20 mouse cellular contexts compared by ENCODE assay signal in the genomic region with DNA sequence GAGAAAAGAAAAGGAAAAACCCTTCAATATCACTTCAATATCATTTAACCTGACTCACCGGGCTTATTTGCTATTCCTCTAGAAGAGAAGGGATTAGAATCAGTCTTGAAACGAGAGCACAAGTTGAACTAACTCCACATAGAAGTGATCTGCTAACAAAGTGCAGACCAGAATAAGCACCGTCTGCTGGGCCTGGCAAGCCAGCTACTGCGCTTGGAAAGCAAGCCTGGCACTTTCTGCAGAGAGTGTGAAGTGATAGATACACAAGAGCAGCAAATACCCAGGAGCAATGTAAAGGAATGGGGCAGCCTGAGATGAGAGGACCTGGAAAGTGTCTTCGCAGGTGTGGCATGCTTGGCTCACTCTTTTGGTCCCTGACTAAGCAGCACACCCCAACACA.
A peak's percentile ranks its signal among the peaks of the same experiment; 100 is the strongest.
DNase-seq lines count a peak whose midpoint lies in the region; ATAC-seq and TF ChIP-seq lines count a peak whose summit lies in the region.
"Had no signal": no experiment of that assay in that cellular context is flagged by ENCODE, and none has a peak within 500 bp of the region (broad histone marks: within the 10 kb centered on the region; RNA-seq: fewer than 3 reads in every experiment).

No protein-coding gene starts in this region.

- no peak for TF ChIP-seq CTCF in layer of hippocampus, adult 2 months (conservative IDR thresholded peaks at IDR 0.05)

- H3K27ac ChIP-seq in forebrain, embryonic 14.5 days (ENCODE audit: low read depth, low read length): no peak overlapping the region
- no peak overlapping the region for H3K27ac ChIP-seq in forebrain, embryonic 15.5 days (replicated peaks)
- H3K27ac ChIP-seq in layer of hippocampus, adult 2 months: peak overlapping the region; percentile 32; the same call in 1 of the 2 replicates
- H3K27ac ChIP-seq: embryonic facial prominence, embryonic 13.5 days; heart, embryonic 10.5 days; stomach, postnatal 0 days had no signal

- no peaks in the 10 kb centered on the region for H3K4me1 ChIP-seq in forebrain, embryonic 14.5 days (ENCODE audit: control insufficient read depth, insufficient read depth, low read length)
- peaks cover 11% of the 10 kb centered on the region for H3K4me1 ChIP-seq in forebrain, embryonic 15.5 days
- H3K4me1 ChIP-seq: embryonic facial prominence, embryonic 13.5 days; heart, embryonic 10.5 days had no signal

- no peaks in the 10 kb centered on the region for H3K9me3 ChIP-seq in forebrain, embryonic 14.5 days (replicated peaks; ENCODE audit: control insufficient read depth, low read length)
- no peaks in the 10 kb centered on the region for H3K9me3 ChIP-seq in forebrain, embryonic 15.5 days
- H3K9me3 ChIP-seq: embryonic facial prominence, embryonic 13.5 days; heart, embryonic 10.5 days had no signal

- ATAC-seq in forebrain, embryonic 14.5 days: no peak
- ATAC-seq in forebrain, embryonic 15.5 days (replicated peaks): no peak
- ATAC-seq: hindbrain, embryonic 16.5 days; intestine, embryonic 16.5 days had no signal

- H3K4me2 ChIP-seq in forebrain, embryonic 14.5 days (ENCODE audit: low read length): no peak overlapping the region
- H3K4me2 ChIP-seq in forebrain, embryonic 15.5 days (replicated peaks): no peak overlapping the region
- H3K4me2 ChIP-seq: embryonic facial prominence, embryonic 13.5 days; liver, embryonic 11.5 days had no signal

- H3K27me3 ChIP-seq in forebrain, embryonic 14.5 days (replicated peaks; ENCODE audit: control insufficient read depth, insufficient read depth, low read length): no peaks in the 10 kb centered on the region
- H3K27me3 ChIP-seq in forebrain, embryonic 15.5 days: no peaks in the 10 kb centered on the region
- H3K27me3 ChIP-seq: embryonic facial prominence, embryonic 13.5 days had no signal

- peak; percentile 37 for DNase-seq in forebrain, embryonic 14.5 days (ENCODE audit: low spot score)
- DNase-seq in heart, postnatal 4 days: peak; percentile 11
- no peak for DNase-seq in heart, adult 11 months
- peak; percentile 22 to 57 for DNase-seq in layer of hippocampus, adult 2 months (ENCODE audit: low spot score in 2 of 2)
- peak; percentile 20 for DNase-seq in right cerebral cortex, postnatal 25 days
- no peak for DNase-seq in spleen, adult 18-20 months
- no peak for DNase-seq in spleen, postnatal 10 days (ENCODE audit: low spot score in 2 of 2)
- DNase-seq: adrenal gland, adult 2 months; cerebellum, adult 11 months; kidney, postnatal 4 days; lung, adult 18-20 months; retina, postnatal 1 day; thymus, postnatal 25 days had no signal

- H3K36me3 ChIP-seq in forebrain, embryonic 14.5 days (ENCODE audit: control insufficient read depth, insufficient read depth, low read length): no peaks in the 10 kb centered on the region
- no peaks in the 10 kb centered on the region for H3K36me3 ChIP-seq in forebrain, embryonic 15.5 days
- H3K36me3 ChIP-seq: embryonic facial prominence, embryonic 13.5 days; heart, embryonic 10.5 days had no signal

- no peak overlapping the region for H3K4me3 ChIP-seq in forebrain, embryonic 14.5 days (ENCODE audit: low read depth, low read length)
- H3K4me3 ChIP-seq in forebrain, embryonic 15.5 days: no peak overlapping the region
- no peak overlapping the region for H3K4me3 ChIP-seq in layer of hippocampus, adult 2 months
- H3K4me3 ChIP-seq: embryonic facial prominence, embryonic 13.5 days; heart, embryonic 10.5 days had no signal

- 79% methylated on average over 5 of the region's 5 CpGs for WGBS in forebrain, embryonic 14.5 days
- WGBS in forebrain, embryonic 15.5 days: 64% methylated on average over 5 of the region's 5 CpGs

- H3K9ac ChIP-seq in forebrain, embryonic 14.5 days (ENCODE audit: low read length): no peak overlapping the region
- H3K9ac ChIP-seq in forebrain, embryonic 15.5 days (replicated peaks): no peak overlapping the region
- H3K9ac ChIP-seq: embryonic facial prominence, embryonic 13.5 days had no signal

Comparison
In these comparisons a context has a peak if more than half of its experiments do, and no peak if none do; other contexts are left out.
1. DNase-seq: peak in forebrain, embryonic 14.5 days (single experiment), heart, postnatal 4 days (single experiment), layer of hippocampus, adult 2 months (2 of 2) and right cerebral cortex, postnatal 25 days (single experiment); none in heart, adult 11 months (single experiment), spleen, adult 18-20 months (0 of 2) and spleen, postnatal 10 days (0 of 2).